Mouse (Mus musculus) stomach, embryonic 15.5 days (tissue): ENCODE data around the gene Gpr171. TPM values are rescaled to one million over a fixed set of nuclear protein-coding genes. Genes with fewer than 3 reads are reported as not detected.
"Not testable (repeated sequence)": the region's sequence is repeated elsewhere in the genome, so short reads cannot be mapped to it uniquely, and the experiment has no call there.

Source experiments
- ATAC-seq: fragments of 200-750 bp; cut with Nextera tagmentation; 2 replicates; pipeline ENCODE4 v1.8.0; 2017; ENCODE audit warnings: low read depth, moderate number of reproducible peaks, moderate TSS enrichment; ENCODE audit not compliant: insufficient read depth, low FRiP score
- H3K27ac ChIP-seq: fragments of 300-500 bp; sonication (generic); 2 replicates; pipeline ENCODE4 v1.5.1; 2015; ENCODE audit warnings: mild to moderate bottlenecking, inconsistent platforms
- H3K27me3 ChIP-seq: fragments of 300-500 bp; sonication (generic); replicated peaks from 2 replicates; pipeline ENCODE4 v1.6.1; 2015; ENCODE audit warnings: inconsistent platforms
- H3K36me3 ChIP-seq: fragments of 300-500 bp; sonication (generic); 2 replicates; pipeline ENCODE4 v1.6.1; 2015; ENCODE audit warnings: inconsistent platforms
- H3K4me1 ChIP-seq: fragments of 300-500 bp; sonication (generic); 2 replicates; pipeline ENCODE4 v1.6.1; 2015; ENCODE audit warnings: inconsistent platforms
- H3K4me2 ChIP-seq: fragments of 300-500 bp; sonication (generic); 2 replicates; pipeline ENCODE4 v1.6.1; 2015; ENCODE audit warnings: mild to moderate bottlenecking, inconsistent platforms
- H3K4me3 ChIP-seq: fragments of 300-500 bp; sonication (generic); replicated peaks from 2 replicates; pipeline ENCODE4 v1.5.1; 2015; ENCODE audit warnings: inconsistent platforms
- H3K9ac ChIP-seq: fragments of 300-500 bp; sonication (generic); 2 replicates; pipeline ENCODE4 v1.6.1; 2015; ENCODE audit warnings: inconsistent platforms
- H3K9me3 ChIP-seq: fragments of 300-500 bp; sonication (generic); 2 replicates; pipeline ENCODE4 v1.6.1; 2016; ENCODE audit warnings: inconsistent platforms
- WGBS: fragments of 180-500 bp; shearing (Covaris S2); methylation state at CpG from one replicate; pipeline ENCODE4 v1.1.7; 2015; 5-methylcytosine and 5-hydroxymethylcytosine counted together
- polyA plus RNA-seq: library from polyadenylated mRNA; unstranded; fragments of >200 nt; fragmentation: Nextera tagmentation; extraction: Ambion mirVana; gene quantifications from 2 replicates; pipeline ENCODE4 v1.2.1, GENCODE M21; 2015

Gpr171 gene
- 1.3 and 1.4 TPM in 2 replicates for polyA plus RNA-seq

DNA sequence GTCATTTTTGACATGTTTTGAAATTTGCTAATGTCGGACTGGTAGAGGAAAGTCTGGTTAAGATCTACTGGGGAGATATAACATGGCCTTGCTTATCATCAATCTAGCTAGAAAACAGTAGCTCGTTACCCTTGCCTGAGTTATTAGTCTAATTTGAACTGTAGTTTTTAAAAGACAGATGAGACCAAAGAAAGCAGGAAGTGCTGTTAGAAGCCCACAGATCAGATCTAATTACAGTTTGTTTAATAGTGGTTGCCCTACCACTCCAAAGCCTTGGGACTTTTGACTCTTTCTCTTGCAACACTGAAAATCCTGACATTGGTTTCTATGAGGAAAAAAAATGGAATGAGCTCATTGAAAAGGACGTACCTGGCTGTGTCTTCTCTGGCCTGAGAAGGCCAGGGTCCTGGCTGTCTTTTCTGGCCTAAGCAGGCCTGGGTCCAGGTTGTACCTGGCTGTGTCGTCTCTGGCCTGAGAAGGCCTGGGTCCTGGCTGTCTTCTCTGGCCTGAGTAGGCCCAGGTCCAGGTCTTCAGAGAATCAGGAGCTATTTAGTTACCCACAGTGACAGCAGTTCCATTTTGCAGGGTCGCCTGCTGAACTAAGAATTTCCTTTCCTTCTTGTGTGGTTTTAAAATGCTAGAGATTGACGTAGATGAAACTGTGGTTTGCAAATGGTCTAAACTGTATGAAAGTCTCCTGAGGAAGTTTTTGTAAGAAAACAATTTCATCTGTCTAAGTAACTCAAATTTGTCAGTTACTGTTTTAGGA is at the start of gene Gpr171:
Gene Gpr171 (minus strand): TSS at position 604 of the 769 bp plus-strand sequence.
- 57% methylated on average over 6 of the region's 6 CpGs for WGBS
- Histone ChIP-seq H3K27me3 (no peaks in the 10 kb centered on the region), H3K9me3 (no peaks in the 10 kb centered on the region)

DNA sequence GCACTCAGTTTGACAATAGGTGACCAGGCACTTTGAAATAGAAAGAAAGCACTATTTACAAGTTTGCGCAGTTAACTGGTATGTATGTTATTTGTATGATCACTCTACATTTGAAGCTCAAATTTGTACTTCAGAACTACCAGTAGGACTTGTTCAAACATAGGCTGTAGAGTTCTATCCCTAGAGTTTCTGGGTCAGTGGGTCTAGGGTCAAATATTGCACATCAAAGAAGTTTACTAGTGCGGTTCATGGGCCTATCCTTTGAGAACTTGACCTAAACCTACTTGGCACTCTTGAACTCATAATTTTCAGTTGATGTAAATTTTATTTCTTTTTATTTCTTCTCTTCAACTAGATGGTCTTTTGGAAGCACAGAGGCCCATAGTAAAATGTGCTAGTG is 49.0 kb upstream of the Gpr171 start:
- no peak for ATAC-seq
- Histone ChIP-seq H3K9me3 (no peaks in the 10 kb centered on the region), H3K4me3 (no peak overlapping the region), H3K36me3 (no peaks in the 10 kb centered on the region), H3K9ac (no peak overlapping the region), H3K4me1 (no peaks in the 10 kb centered on the region), H3K4me2 (no peak overlapping the region), H3K27me3 (no peaks in the 10 kb centered on the region), H3K27ac (no peak overlapping the region)
- 92% methylated on average over 2 of the region's 2 CpGs for WGBS

More for the DNA sequence above, at the start of gene Gpr171:
- Histone ChIP-seq H3K9ac (no peak within 1 kb of the TSS), H3K4me2 (no peak within 1 kb of the TSS), H3K36me3 (no peaks in the 10 kb centered on the region), H3K27ac (no peak within 1 kb of the TSS), H3K4me1 (no peaks in the 10 kb centered on the region), H3K4me3 (no peak within 1 kb of the TSS)
- ATAC-seq: no peak

DNA sequence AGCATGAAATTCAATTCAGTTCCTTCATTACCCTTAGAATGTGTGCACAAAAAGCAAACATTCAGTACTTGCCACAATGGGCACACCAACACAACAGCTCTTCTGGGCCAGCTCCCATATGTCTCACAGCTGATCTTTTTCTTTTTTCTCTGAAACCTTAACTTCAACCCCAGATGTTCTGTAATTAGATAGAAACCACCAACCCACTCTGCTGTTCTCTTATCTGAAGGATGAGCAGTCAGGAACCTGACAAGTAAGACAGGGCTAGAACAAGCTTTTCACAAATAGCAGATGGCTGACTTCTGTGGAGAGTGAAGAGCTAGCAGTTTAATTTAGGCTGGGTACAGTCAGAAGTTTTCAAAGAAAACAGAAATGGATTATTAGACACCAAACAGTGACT is 48.0 kb upstream of the Gpr171 start:
- no peak overlapping the region for H3K4me3 ChIP-seq
- H3K9ac ChIP-seq: no peak overlapping the region
- no peak overlapping the region for H3K27ac ChIP-seq
- no peak overlapping the region for H3K4me2 ChIP-seq
- no peaks in the 10 kb centered on the region for H3K36me3 ChIP-seq
- H3K27me3 ChIP-seq: no peaks in the 10 kb centered on the region
- H3K9me3 ChIP-seq: no peaks in the 10 kb centered on the region
- ATAC-seq: no peak
- H3K4me1 ChIP-seq: no peaks in the 10 kb centered on the region

DNA sequence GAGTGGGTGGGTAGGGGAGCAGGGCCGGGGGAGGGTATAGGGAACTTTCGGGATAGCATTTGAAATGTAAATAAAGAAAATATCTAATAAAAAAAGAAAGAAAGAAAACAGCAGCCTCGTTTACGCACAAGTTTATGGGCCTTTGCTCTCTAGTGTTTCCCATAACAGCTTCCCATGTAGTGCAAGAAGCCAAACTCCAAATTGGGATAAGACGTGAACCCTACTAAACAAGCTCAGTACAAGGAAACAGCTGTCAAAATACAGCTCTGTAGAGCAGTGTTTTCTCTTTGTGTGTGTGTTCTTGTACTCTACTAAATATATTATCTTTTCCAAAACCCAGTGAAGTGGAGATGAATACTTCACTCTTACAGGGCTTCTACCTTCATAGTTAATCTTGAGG is 43.6 kb upstream of the Gpr171 start:
- WGBS: 67% methylated on average over 5 of the region's 5 CpGs
- no peak overlapping the region for H3K9ac ChIP-seq
- ATAC-seq: no peak
- no peak overlapping the region for H3K4me3 ChIP-seq
- no peaks in the 10 kb centered on the region for H3K36me3 ChIP-seq
- no peaks in the 10 kb centered on the region for H3K27me3 ChIP-seq
- no peaks in the 10 kb centered on the region for H3K9me3 ChIP-seq
- no peaks in the 10 kb centered on the region for H3K4me1 ChIP-seq
- H3K4me2 ChIP-seq: no peak overlapping the region
- no peak overlapping the region for H3K27ac ChIP-seq

DNA sequence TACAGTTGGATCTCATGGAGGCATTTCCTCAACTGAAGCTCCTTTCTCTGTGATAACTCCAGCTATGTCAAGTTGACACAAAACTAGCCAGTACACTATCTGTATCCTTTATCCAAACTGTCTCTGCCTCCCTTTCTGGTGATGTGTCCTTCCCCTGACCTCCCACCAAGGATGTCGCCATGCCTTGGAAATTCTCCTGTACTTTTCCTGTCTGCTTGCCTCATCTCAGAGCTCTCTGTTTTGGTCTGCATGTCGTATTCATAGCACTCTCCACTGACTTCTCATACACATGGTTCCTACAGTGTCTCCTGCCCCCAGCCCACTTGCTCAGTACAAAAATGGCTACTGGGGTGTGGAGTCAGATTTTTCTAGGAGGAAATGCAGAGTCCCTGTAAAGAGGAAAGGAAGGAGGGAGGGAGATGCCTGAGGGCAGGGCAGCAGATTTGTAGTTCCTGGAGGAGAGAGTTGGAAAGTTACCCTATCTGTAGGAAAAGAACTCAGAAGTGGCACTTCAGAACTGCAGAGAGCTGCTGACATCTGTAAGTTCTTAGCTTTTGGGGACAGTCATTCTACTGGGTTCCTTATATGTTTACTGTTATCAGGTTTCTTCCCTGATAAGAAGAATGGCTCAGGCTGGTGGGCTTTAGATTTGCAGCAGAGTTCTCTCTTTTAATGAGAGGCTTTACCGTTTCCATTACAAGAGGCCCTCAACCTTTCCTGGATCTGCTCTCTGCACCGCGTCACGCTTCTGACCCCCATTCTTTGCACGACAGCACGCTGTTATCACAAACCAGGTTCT is 40.1 kb upstream of the Gpr171 start:
- Histone ChIP-seq H3K4me2 (no peak overlapping the region), H3K4me1 (no peaks in the 10 kb centered on the region), H3K4me3 (no peak overlapping the region), H3K36me3 (no peaks in the 10 kb centered on the region), H3K9ac (no peak overlapping the region), H3K9me3 (no peaks in the 10 kb centered on the region), H3K27me3 (no peaks in the 10 kb centered on the region), H3K27ac (no peak overlapping the region)
- ATAC-seq: no peak
- WGBS: 71% methylated on average over 8 of the region's 8 CpGs

DNA sequence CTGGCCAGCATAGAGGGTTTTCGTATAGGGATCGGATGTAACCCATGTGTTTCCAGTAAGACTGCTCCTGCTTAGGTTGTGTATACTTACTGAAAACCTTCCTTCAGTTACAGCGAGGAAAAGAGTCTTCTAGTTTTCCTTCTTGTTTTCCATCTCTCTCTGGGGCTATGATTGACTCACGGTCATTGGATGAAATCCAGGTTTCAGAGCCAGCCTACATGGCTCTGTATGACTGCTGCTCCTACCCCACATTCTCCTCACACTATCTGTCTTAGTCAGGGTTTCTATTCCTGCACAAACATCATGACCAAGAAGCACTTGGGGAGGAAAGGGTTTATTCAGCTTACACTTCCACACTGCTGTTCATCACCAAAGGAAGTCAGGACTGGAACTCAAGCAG is 39.3 kb upstream of the Gpr171 start:
- not testable (repeated sequence) for H3K9me3 ChIP-seq, H3K4me3 ChIP-seq, H3K27ac ChIP-seq, H3K4me2 ChIP-seq, H3K27me3 ChIP-seq, H3K36me3 ChIP-seq, H3K4me1 ChIP-seq, ATAC-seq, H3K9ac ChIP-seq
- 86% methylated on average over 4 of the region's 4 CpGs for WGBS

DNA sequence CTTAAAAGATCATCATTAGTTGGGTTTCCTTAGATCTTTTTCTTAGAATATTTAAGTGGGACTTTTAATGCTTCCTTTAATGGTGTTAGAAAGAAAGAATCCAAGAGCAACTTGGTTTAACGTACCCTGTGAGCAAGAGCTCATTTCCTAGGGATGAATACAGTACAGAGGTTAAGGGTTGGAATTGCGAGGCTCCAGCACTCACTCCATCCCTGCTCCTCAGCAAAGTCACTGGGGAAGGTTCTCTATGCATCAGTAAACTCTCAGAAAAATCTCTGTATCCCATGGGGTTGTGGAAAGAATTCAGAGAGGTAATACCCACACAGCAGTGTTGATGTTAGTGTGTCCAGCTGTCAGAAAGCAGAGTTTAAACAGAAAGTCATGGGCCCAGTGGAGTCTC is 38.5 kb upstream of the Gpr171 start:
- no peak for ATAC-seq
- Histone ChIP-seq H3K4me2 (no peak overlapping the region), H3K36me3 (no peaks in the 10 kb centered on the region), H3K9me3 (no peaks in the 10 kb centered on the region), H3K27ac (peak overlapping the region; percentile 35; the same call in 1 of the 2 replicates), H3K9ac (no peak overlapping the region), H3K27me3 (no peaks in the 10 kb centered on the region), H3K4me3 (no peak overlapping the region), H3K4me1 (no peaks in the 10 kb centered on the region)
- 61% methylated on average over 2 of the region's 2 CpGs for WGBS

DNA sequence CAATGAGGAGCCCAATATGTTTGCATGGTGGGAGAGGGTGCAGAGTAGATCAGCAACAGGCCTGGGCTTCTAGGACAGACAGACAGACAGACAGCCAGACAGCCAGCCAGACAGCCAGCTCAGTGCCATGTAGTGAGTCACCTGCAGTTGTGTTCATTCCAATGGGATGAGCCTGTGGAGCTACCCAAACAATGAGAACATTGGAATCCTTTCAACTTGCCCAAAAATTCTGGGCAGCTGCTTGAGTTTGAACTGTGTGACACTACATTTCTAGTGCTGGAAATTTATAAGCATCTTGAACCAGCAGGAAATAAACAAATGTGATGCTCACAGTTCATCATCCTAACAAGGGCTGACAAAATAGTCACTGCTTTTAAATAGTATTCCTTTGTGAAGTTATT is 38.0 kb upstream of the Gpr171 start:
- H3K4me3 ChIP-seq: no peak overlapping the region
- no peaks in the 10 kb centered on the region for H3K9me3 ChIP-seq
- no peaks in the 10 kb centered on the region for H3K36me3 ChIP-seq
- no peak overlapping the region for H3K27ac ChIP-seq
- ATAC-seq: no peak
- H3K9ac ChIP-seq: no peak overlapping the region
- no peaks in the 10 kb centered on the region for H3K27me3 ChIP-seq
- no peak overlapping the region for H3K4me2 ChIP-seq
- no peaks in the 10 kb centered on the region for H3K4me1 ChIP-seq

DNA sequence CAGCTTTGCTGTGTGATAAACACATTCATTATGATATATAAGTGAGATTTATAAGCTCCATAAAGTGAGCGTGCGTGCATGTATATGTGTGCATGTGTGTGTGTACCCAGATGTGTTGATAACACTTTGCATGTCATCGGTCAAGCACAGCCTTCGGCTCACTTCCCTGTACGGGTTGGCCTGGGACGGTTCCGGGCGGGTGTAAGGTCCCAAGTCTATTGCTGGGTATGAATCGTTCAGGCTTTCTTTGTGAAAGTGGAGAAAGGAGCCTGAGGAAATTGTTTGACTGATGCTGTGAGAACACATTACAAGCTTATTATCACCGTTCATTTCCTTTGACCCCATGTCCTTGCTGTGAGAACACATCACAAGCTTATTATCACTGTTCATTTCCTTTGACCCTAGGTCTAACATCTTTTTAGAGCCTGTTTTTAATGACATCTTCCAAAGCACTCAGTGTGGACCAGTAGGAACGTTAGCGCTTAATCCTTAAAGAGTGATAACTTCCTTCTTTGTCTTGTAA is 37.4 kb upstream of the Gpr171 start:
- Histone ChIP-seq H3K27me3 (no peaks in the 10 kb centered on the region), H3K4me1 (no peaks in the 10 kb centered on the region), H3K9ac (no peak overlapping the region), H3K36me3 (no peaks in the 10 kb centered on the region), H3K4me3 (no peak overlapping the region), H3K9me3 (no peaks in the 10 kb centered on the region), H3K4me2 (no peak overlapping the region), H3K27ac (no peak overlapping the region)
- ATAC-seq: no peak
- 74% methylated on average over 12 of the region's 12 CpGs for WGBS

DNA sequence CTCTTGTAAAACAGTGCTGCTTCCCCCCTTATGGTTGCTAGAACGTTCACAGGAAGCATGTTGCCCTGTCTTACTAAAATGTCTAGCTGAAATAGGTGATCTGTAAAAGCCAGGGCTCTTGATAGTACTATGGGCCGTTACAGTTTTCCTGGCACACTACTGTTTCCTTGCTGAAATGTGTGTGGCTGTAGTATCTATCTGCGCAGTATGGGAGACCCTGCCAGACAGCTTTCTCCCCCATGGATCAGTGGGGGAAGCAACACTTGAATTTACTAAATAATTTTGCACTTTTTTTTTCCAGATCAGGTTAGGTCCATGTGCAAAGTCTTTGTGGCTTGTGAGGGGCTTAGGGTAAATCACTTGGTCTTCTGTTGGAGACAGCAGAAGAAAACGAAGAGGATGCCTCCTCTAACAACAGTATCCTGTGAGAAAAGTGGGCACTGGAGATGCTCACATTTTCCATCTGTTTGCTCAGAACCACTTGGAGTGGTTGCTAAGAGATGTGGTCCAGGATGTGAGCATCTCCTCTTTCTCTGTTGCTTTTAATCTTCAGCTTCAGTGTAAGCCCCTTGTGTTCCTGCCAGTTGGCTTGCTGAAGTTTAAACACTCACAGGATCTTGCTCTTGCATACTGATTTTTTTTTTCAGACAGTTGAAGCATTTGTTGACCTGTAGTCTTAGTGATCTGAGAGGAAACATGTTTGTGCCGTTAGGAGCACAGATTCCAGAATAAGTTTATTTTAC is 34.5 kb upstream of the Gpr171 start:
- 65% methylated on average over 5 of the region's 5 CpGs for WGBS
- no peak overlapping the region for H3K27ac ChIP-seq
- no peak for ATAC-seq
- no peaks in the 10 kb centered on the region for H3K27me3 ChIP-seq
- no peaks in the 10 kb centered on the region for H3K9me3 ChIP-seq
- no peaks in the 10 kb centered on the region for H3K36me3 ChIP-seq
- H3K4me1 ChIP-seq: peaks cover 5% of the 10 kb centered on the region; the same call in 1 of the 2 replicates
- no peak overlapping the region for H3K4me2 ChIP-seq
- no peak overlapping the region for H3K4me3 ChIP-seq
- no peak overlapping the region for H3K9ac ChIP-seq

DNA sequence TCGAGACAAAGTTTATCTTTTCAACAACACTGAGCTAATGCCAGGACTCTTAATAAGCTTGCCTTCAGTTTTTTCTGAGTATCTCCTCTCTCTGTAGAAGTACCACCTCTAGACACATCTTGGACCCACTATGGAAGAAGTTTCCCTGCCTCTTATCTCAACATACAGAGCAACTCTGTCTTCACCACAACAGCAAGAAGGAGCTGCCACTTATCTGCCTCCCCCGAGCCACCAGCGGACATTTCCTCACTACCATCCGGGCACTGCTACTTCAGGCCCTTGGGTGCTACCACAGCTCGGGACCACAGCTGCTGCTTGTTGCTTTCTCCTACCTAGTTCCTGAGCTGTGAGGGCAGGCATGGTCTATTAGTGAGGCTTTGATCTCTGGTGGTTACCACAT is 31.6 kb upstream of the Gpr171 start:
- no peak overlapping the region for H3K9ac ChIP-seq
- ATAC-seq: no peak
- H3K4me1 ChIP-seq: peaks cover 9% of the 10 kb centered on the region; the same call in 1 of the 2 replicates
- H3K4me3 ChIP-seq: no peak overlapping the region
- no peak overlapping the region for H3K4me2 ChIP-seq
- H3K36me3 ChIP-seq: no peaks in the 10 kb centered on the region
- WGBS: 75% methylated on average over 5 of the region's 5 CpGs
- H3K9me3 ChIP-seq: no peaks in the 10 kb centered on the region
- no peaks in the 10 kb centered on the region for H3K27me3 ChIP-seq
- no peak overlapping the region for H3K27ac ChIP-seq

DNA sequence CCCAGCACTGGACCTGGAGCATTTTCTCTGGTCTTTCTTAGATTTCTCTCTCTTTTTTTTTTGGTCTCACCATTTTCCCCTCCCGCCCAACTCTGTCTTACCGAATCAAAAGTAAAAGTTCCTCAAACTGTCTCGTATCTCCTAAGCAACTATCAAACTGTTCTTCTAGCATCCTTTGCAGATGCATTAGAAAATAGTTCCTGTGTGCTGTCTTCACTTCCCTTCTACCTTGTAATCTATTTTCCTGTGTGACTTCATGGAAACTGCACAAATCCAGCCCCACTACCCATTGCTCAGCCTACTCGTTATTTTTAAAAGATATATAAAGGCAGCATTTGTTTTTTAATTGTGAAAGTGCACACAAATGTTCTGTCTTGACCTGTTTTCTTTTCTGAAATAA is 30.3 kb upstream of the Gpr171 start:
- Histone ChIP-seq H3K4me1 (peaks cover 9% of the 10 kb centered on the region; the same call in 1 of the 2 replicates), H3K9ac (no peak overlapping the region), H3K4me3 (no peak overlapping the region), H3K27ac (no peak overlapping the region), H3K4me2 (no peak overlapping the region), H3K9me3 (no peaks in the 10 kb centered on the region), H3K36me3 (no peaks in the 10 kb centered on the region), H3K27me3 (no peaks in the 10 kb centered on the region)
- 86% methylated on average over 4 of the region's 4 CpGs for WGBS
- ATAC-seq: no peak
